Mouse (Mus musculus): ENCODE data around the gene Rpap3.

- TF ChIP-seq CTCF (conservative IDR thresholded peaks at IDR 0.05; ENCODE audit: low read length) (no peak), POU5F1 (IDR thresholded peaks at IDR 0.05; ENCODE audit: borderline replicate concordance, low read length) (no peak), NANOG (IDR thresholded peaks at IDR 0.05; ENCODE audit: borderline replicate concordance, low read length) (no peak)
These were observed 46.9 kb upstream of the Rpap3 start for GRCm38 (mm10) chr15:97752491-97752890.
